Mouse (Mus musculus) midbrain, embryonic 11.5 days (tissue): ENCODE results near the gene Spcs2. TPM values are rescaled to one million over a fixed set of nuclear protein-coding genes. Genes with fewer than 3 reads are reported as not detected.

Experiments used
- ATAC-seq: fragments of 200-750 bp; cut with Nextera tagmentation; 2 replicates; pipeline ENCODE4 v1.8.0; 2017; ENCODE audit warnings: moderate TSS enrichment, moderate library complexity; ENCODE audit not compliant: low FRiP score
- DNase-seq: peaks from one replicate; pipeline ENCODE4 v3.0.0; 2015; ENCODE audit warnings: low spot score; ENCODE audit errors: missing footprints
- H3K27ac ChIP-seq: fragments of 300-500 bp; sonication (generic); 2 replicates; pipeline ENCODE4 v1.5.1; 2014; ENCODE audit warnings: low read depth, low read length
- H3K27me3 ChIP-seq: fragments of 300-500 bp; sonication (generic); 2 replicates; pipeline ENCODE4 v1.6.1; 2014; ENCODE audit warnings: mild to moderate bottlenecking, low read length, moderate library complexity, mixed read lengths; ENCODE audit not compliant: control insufficient read depth, insufficient read depth
- H3K36me3 ChIP-seq: fragments of 300-500 bp; sonication (generic); 2 replicates; pipeline ENCODE4 v1.6.1; 2014; ENCODE audit warnings: mild to moderate bottlenecking, low read length, moderate library complexity, mixed read lengths; ENCODE audit not compliant: control insufficient read depth, insufficient read depth
- H3K4me1 ChIP-seq: fragments of 300-500 bp; sonication (generic); 2 replicates; pipeline ENCODE4 v1.6.1; 2014; ENCODE audit warnings: low read length; ENCODE audit not compliant: control insufficient read depth, insufficient read depth
- H3K4me2 ChIP-seq: fragments of 300-500 bp; sonication (generic); 2 replicates; pipeline ENCODE4 v1.6.1; 2014; ENCODE audit warnings: mild to moderate bottlenecking, moderate library complexity
- H3K4me3 ChIP-seq: fragments of 300-500 bp; sonication (generic); 2 replicates; pipeline ENCODE4 v1.5.1; 2014; ENCODE audit warnings: low read depth, low read length
- H3K9ac ChIP-seq: fragments of 300-500 bp; sonication (generic); 2 replicates; pipeline ENCODE4 v1.6.1; 2014; ENCODE audit warnings: low read length
- H3K9me3 ChIP-seq: fragments of 300-500 bp; sonication (generic); 2 replicates; pipeline ENCODE4 v1.6.1; 2016; ENCODE audit warnings: low read length; ENCODE audit not compliant: control insufficient read depth
- WGBS: fragments of 180-500 bp; shearing (Covaris S2); extraction: QIAGEN DNeasy Blood & Tissue Kit; methylation state at CpG from one replicate; pipeline ENCODE4 v1.1.7; 2014; 5-methylcytosine and 5-hydroxymethylcytosine counted together
- polyA plus RNA-seq: library from polyadenylated mRNA; unstranded; fragments of >200 nt; fragmentation: Nextera tagmentation; extraction: Ambion mirVana; gene quantifications from 2 replicates; pipeline ENCODE4 v1.2.1, GENCODE M21; 2014

The Spcs2 gene
- polyA plus RNA-seq, 1 experiment from 2014 or later = 385 TPM

- H3K27me3 ChIP-seq = no peaks in the 10 kb centered on the region
- H3K9ac ChIP-seq = no peak overlapping the region
- no peaks in the 10 kb centered on the region for H3K36me3 ChIP-seq
- peaks cover 7% of the 10 kb centered on the region; the same call in 1 of the 2 replicates for H3K4me1 ChIP-seq
- no peak overlapping the region for H3K4me2 ChIP-seq
- WGBS = 80% methylated on average over 7 of the region's 7 CpGs
- H3K27ac ChIP-seq = no peak overlapping the region
- DNase-seq = no peak
- no peak for ATAC-seq
- no peak overlapping the region for H3K4me3 ChIP-seq
- H3K9me3 ChIP-seq = no peaks in the 10 kb centered on the region
Observed at GRCm38 (mm10) chr7:99799118-99799517, 64.1 kb downstream of the Spcs2 start.

DNA sequence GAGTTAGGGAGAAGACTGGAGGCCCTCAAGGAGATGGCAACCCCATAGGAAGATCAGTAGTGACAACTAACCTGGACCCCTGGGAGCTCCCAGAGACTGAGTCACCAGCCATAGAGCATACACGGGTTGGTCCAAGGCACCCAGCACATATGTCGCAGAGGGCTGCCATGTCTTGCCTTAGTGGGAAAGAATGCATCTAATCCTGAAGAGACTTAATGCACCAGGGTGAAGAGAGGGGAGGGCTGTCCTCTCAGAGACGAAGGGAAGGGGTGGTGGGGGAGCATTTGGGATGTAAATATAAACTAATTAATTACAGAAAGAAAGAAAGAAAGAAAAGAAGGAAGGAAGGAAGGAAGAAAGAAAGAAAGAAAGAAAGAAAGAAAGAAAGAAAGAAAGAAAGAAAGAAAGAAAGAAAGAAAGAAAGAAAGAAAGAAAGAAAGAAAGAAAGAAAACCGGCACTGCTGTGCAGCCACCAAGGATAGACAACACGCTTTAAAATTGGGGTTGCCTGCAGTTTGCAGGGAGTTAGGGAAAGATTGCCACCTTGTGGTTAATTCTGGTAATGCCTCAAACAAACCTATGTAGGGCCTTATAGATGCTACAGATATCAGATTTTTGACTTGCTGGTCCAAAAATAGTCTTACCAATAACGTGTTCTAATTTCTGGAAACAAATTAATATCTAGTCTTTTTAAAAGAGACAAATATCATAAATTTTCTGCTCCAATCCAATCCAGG is 65.2 kb downstream of the Spcs2 start:
- H3K4me3 ChIP-seq = no peak overlapping the region
- H3K9ac ChIP-seq = no peak overlapping the region
- no peaks in the 10 kb centered on the region for H3K9me3 ChIP-seq
- H3K36me3 ChIP-seq = no peaks in the 10 kb centered on the region
- no peaks in the 10 kb centered on the region for H3K27me3 ChIP-seq
- ATAC-seq (0 out of 2 replicates have a peak, but pooled peaks have one; percentile 23), DNase-seq (peak; percentile 98)
- no peak overlapping the region for H3K27ac ChIP-seq
- H3K4me1 ChIP-seq = peaks cover 7% of the 10 kb centered on the region; the same call in 1 of the 2 replicates
- no peak overlapping the region for H3K4me2 ChIP-seq
- 35% methylated on average over 6 of the region's 6 CpGs for WGBS

GRCm38 (mm10) chr7:99797261-99797660 is 66.0 kb downstream of the Spcs2 start:
- H3K27ac ChIP-seq = no peak overlapping the region
- no peak overlapping the region for H3K4me3 ChIP-seq
- WGBS = 91% methylated on average over 3 of the region's 3 CpGs
- ATAC-seq (no peak), DNase-seq (no peak)
- no peaks in the 10 kb centered on the region for H3K27me3 ChIP-seq
- H3K4me2 ChIP-seq = no peak overlapping the region
- peaks cover 7% of the 10 kb centered on the region; the same call in 1 of the 2 replicates for H3K4me1 ChIP-seq
- H3K9me3 ChIP-seq = no peaks in the 10 kb centered on the region
- no peaks in the 10 kb centered on the region for H3K36me3 ChIP-seq
- H3K9ac ChIP-seq = no peak overlapping the region

GRCm38 (mm10) chr7:99796471-99796870 is 66.8 kb downstream of the Spcs2 start:
- 68% methylated on average over 3 of the region's 3 CpGs for WGBS
- H3K4me3 ChIP-seq = no peak overlapping the region
- H3K27ac ChIP-seq = no peak overlapping the region
- no peak overlapping the region for H3K4me2 ChIP-seq
- no peaks in the 10 kb centered on the region for H3K36me3 ChIP-seq
- H3K4me1 ChIP-seq = peaks cover 7% of the 10 kb centered on the region; the same call in 1 of the 2 replicates
- no peaks in the 10 kb centered on the region for H3K9me3 ChIP-seq
- ATAC-seq (no peak), DNase-seq (no peak)
- no peak overlapping the region for H3K9ac ChIP-seq
- no peaks in the 10 kb centered on the region for H3K27me3 ChIP-seq

GRCm38 (mm10) chr7:99795192-99795981 is 67.9 kb downstream of the Spcs2 start:
- H3K27me3 ChIP-seq = no peaks in the 10 kb centered on the region
- H3K36me3 ChIP-seq = no peaks in the 10 kb centered on the region
- H3K4me1 ChIP-seq = peaks cover 7% of the 10 kb centered on the region; the same call in 1 of the 2 replicates
- 14% methylated on average over 17 of the region's 17 CpGs for WGBS
- peak; percentile 93 for DNase-seq
- no peak overlapping the region for H3K27ac ChIP-seq
- peak overlapping the region; percentile 38 for H3K4me2 ChIP-seq
- H3K9ac ChIP-seq = peak overlapping the region; percentile 7; the same call in 1 of the 2 replicates
- peak; percentile 68 for ATAC-seq
- no peaks in the 10 kb centered on the region for H3K9me3 ChIP-seq
- H3K4me3 ChIP-seq = peak overlapping the region; percentile 14; the same call in 1 of the 2 replicates

DNA sequence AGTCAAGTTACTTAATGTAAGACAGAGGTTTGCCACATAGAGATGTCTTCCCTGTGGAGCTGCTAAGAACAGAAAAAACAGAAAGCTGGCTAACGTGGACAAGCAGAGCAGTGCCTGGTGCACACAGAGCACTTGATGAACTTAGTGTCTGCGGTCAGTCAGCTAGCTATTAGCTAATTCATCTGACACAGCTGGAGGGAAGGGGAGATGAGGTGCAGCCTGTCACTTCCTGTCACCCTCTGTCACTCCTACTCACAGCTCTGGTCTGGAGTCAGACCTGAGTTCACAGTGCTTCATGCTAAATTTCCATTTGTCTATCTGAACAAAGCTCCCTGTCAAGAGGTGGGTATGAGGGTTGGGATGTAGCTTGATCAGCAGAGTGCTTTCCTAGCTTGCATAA is 69.2 kb downstream of the Spcs2 start:
- no peak overlapping the region for H3K4me3 ChIP-seq
- H3K27ac ChIP-seq = no peak overlapping the region
- no peaks in the 10 kb centered on the region for H3K9me3 ChIP-seq
- no peak for DNase-seq
- H3K4me2 ChIP-seq = no peak overlapping the region
- peaks cover 7% of the 10 kb centered on the region; the same call in 1 of the 2 replicates for H3K4me1 ChIP-seq
- H3K9ac ChIP-seq = no peak overlapping the region
- no peaks in the 10 kb centered on the region for H3K27me3 ChIP-seq
- WGBS = 74% methylated on average over 2 of the region's 2 CpGs
- no peak for ATAC-seq
- no peaks in the 10 kb centered on the region for H3K36me3 ChIP-seq

- Histone ChIP-seq H3K9me3 (no peaks in the 10 kb centered on the region), H3K36me3 (no peaks in the 10 kb centered on the region), H3K9ac (no peak overlapping the region), H3K4me3 (no peak overlapping the region), H3K4me2 (no peak overlapping the region), H3K27me3 (no peaks in the 10 kb centered on the region), H3K4me1 (peaks cover 6% of the 10 kb centered on the region; the same call in 1 of the 2 replicates), H3K27ac (no peak overlapping the region)
- ATAC-seq (no peak), DNase-seq (no peak)
- WGBS = 83% methylated on average over 10 of the region's 10 CpGs
Observed at GRCm38 (mm10) chr7:99790816-99791215, 72.4 kb downstream of the Spcs2 start.

- 65% methylated on average over 5 of the region's 5 CpGs for WGBS
- Histone ChIP-seq H3K4me3 (no peak overlapping the region), H3K4me2 (no peak overlapping the region), H3K36me3 (no peaks in the 10 kb centered on the region), H3K9me3 (no peaks in the 10 kb centered on the region), H3K27me3 (no peaks in the 10 kb centered on the region), H3K27ac (no peak overlapping the region), H3K9ac (no peak overlapping the region), H3K4me1 (no peaks in the 10 kb centered on the region)
- DNase-seq = no peak
- ATAC-seq = no peak
Observed at GRCm38 (mm10) chr7:99788563-99788962, 74.7 kb downstream of the Spcs2 start.

- H3K9me3 ChIP-seq = no peaks in the 10 kb centered on the region
- no peak for ATAC-seq
- DNase-seq = no peak
- H3K4me2 ChIP-seq = no peak overlapping the region
- H3K36me3 ChIP-seq = no peaks in the 10 kb centered on the region
- H3K27ac ChIP-seq = no peak overlapping the region
- no peaks in the 10 kb centered on the region for H3K27me3 ChIP-seq
- no peak overlapping the region for H3K4me3 ChIP-seq
- H3K9ac ChIP-seq = no peak overlapping the region
- WGBS = 65% methylated on average over 2 of the region's 2 CpGs
- H3K4me1 ChIP-seq = no peaks in the 10 kb centered on the region
Observed at GRCm38 (mm10) chr7:99787935-99788334, 75.3 kb downstream of the Spcs2 start.
